Mouse (Mus musculus) liver, embryonic 11.5 days (tissue): ENCODE results near the gene Reg3b. TPM values are rescaled to one million over a fixed set of nuclear protein-coding genes. Genes with fewer than 3 reads are reported as not detected.

Source experiments
- ATAC-seq: fragments of 200-750 bp; cut with Nextera tagmentation; replicated peaks from 2 replicates; pipeline ENCODE4 v1.8.0; 2017; ENCODE audit warnings: moderate number of reproducible peaks, mild to moderate bottlenecking, moderate TSS enrichment, moderate library complexity; ENCODE audit not compliant: low FRiP score
- DNase-seq: peaks from one replicate; pipeline ENCODE4 v3.0.0-alpha.2; 2017; ENCODE audit warnings: low spot score
- H3K27ac ChIP-seq: fragments of 300-500 bp; sonication (generic); 2 replicates; pipeline ENCODE4 v1.5.1; 2014; ENCODE audit warnings: mild to moderate bottlenecking, low read depth, low read length, control low read depth
- H3K27me3 ChIP-seq: fragments of 300-500 bp; sonication (generic); replicated peaks from 2 replicates; pipeline ENCODE4 v1.6.1; 2014; ENCODE audit warnings: low read length, mixed read lengths; ENCODE audit not compliant: control insufficient read depth, insufficient read depth
- H3K36me3 ChIP-seq: fragments of 300-500 bp; sonication (generic); 2 replicates; pipeline ENCODE4 v1.6.1; 2014; ENCODE audit warnings: mild to moderate bottlenecking, low read length, moderate library complexity, mixed read lengths; ENCODE audit not compliant: control insufficient read depth, insufficient read depth
- H3K4me1 ChIP-seq: fragments of 300-500 bp; sonication (generic); replicated peaks from 2 replicates; pipeline ENCODE4 v1.6.1; 2014; ENCODE audit warnings: low read length, mixed read lengths; ENCODE audit not compliant: control insufficient read depth, insufficient read depth
- H3K4me2 ChIP-seq: fragments of 300-500 bp; sonication (generic); 2 replicates; pipeline ENCODE4 v1.6.1; 2014; ENCODE audit warnings: mild to moderate bottlenecking, control low read depth, moderate library complexity
- H3K4me3 ChIP-seq: fragments of 300-500 bp; sonication (generic); 2 replicates; pipeline ENCODE4 v1.5.1; 2014; ENCODE audit warnings: low read depth, low read length, control low read depth
- H3K9ac ChIP-seq: fragments of 300-500 bp; sonication (generic); 2 replicates; pipeline ENCODE4 v1.6.1; 2014; ENCODE audit warnings: low read depth, low read length, control low read depth
- H3K9me3 ChIP-seq: fragments of 300-500 bp; sonication (generic); 2 replicates; pipeline ENCODE4 v1.6.1; 2016; ENCODE audit warnings: low read length, inconsistent platforms, mixed read lengths; ENCODE audit not compliant: control insufficient read depth
- WGBS: fragments of 180-500 bp; shearing (Covaris S2); extraction: QIAGEN DNeasy Blood & Tissue Kit; methylation state at CpG from one replicate; pipeline ENCODE4 v1.1.7; 2014; 5-methylcytosine and 5-hydroxymethylcytosine counted together
- polyA plus RNA-seq: library from polyadenylated mRNA; unstranded; fragments of >200 nt; fragmentation: Nextera tagmentation; extraction: Ambion mirVana; gene quantifications from 2 replicates; pipeline ENCODE4 v1.2.1, GENCODE M21; 2014

Reg3b gene
- polyA plus RNA-seq, result not detected in 2 replicates

DNA sequence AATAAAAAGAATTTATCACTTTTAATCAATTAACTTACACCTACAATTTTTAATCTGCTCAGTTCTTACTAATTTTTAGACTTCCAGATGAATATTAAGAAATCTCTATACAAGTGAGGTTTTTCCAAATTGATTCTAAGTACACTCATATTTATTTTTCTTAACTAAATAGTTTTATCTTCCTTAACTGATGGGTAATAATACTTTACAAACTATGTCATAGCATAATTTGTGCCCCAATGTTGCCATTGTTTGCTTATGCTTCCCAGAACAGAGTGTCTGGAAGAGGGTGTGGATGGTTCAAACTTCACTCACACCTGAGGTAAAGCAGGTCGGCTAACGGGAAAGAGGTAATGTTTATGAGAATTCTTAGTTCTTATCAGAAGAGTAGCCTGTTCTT, at the start of gene Reg3b:
Gene Reg3b, plus strand, starts transcription at position 301 of the 400 bp plus-strand sequence.
- no peak within 1 kb of the TSS for H3K4me3 ChIP-seq
- H3K4me2 ChIP-seq, result no peak within 1 kb of the TSS
- no peaks in the 10 kb centered on the region for H3K9me3 ChIP-seq
- H3K4me1 ChIP-seq, result no peaks in the 10 kb centered on the region
- DNase-seq, result no peak
- no peaks in the 10 kb centered on the region for H3K36me3 ChIP-seq
- no peaks in the 10 kb centered on the region for H3K27me3 ChIP-seq
- WGBS, result 88% methylated on average over 2 of the region's 2 CpGs
- no peak within 1 kb of the TSS for H3K9ac ChIP-seq
- no peak for ATAC-seq
- no peak within 1 kb of the TSS for H3K27ac ChIP-seq

DNA sequence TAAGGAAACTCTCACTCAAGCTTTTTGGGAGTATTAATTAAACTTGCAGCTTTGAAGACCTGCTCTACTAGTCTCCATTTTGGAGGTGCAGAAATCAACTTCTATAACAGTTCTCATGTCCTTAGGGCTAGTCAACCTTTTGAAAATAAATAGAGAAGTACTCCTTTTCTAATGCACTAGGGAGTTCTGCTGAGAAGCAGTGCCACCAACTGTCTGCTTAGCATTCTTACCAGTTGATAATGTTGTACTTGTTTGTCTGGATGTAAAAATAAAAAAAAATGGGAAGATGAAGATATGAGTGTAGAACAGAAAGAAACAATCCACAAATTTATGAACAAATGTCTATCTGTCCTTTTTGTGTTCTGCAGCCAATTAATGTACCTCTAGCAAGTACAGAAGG, 42.7 kb upstream of the Reg3b start:
- Histone ChIP-seq H3K27me3 (no peaks in the 10 kb centered on the region), H3K27ac (no peak overlapping the region), H3K4me2 (no peak overlapping the region), H3K36me3 (no peaks in the 10 kb centered on the region), H3K9ac (no peak overlapping the region), H3K9me3 (no peaks in the 10 kb centered on the region), H3K4me1 (no peaks in the 10 kb centered on the region), H3K4me3 (no peak overlapping the region)
- ATAC-seq, result no peak
- DNase-seq, result no peak

DNA sequence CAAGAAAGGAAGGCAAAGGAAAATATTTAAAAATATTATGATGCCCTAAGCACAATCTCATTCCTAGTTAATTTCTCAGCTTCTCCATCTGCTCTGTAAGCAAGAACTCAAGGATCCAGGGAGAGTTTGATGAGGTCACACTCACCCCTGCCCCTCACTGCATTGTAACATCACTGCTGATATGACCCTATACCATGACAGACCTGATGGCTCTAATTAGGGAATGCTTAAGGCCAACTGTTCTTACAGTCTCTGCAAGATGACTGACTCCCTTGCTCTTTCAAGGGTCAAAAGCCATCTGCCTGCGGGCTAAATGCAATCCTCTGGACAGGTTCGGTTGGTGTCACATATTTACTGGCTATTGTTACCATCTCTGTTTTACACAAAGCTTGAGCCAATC, 41.3 kb upstream of the Reg3b start:
- Histone ChIP-seq H3K36me3 (no peaks in the 10 kb centered on the region), H3K4me3 (no peak overlapping the region), H3K4me1 (no peaks in the 10 kb centered on the region), H3K27ac (no peak overlapping the region), H3K9me3 (no peaks in the 10 kb centered on the region), H3K9ac (no peak overlapping the region), H3K4me2 (no peak overlapping the region), H3K27me3 (no peaks in the 10 kb centered on the region)
- 61% methylated on average over 2 of the region's 2 CpGs for WGBS
- DNase-seq (no peak), ATAC-seq (no peak)

DNA sequence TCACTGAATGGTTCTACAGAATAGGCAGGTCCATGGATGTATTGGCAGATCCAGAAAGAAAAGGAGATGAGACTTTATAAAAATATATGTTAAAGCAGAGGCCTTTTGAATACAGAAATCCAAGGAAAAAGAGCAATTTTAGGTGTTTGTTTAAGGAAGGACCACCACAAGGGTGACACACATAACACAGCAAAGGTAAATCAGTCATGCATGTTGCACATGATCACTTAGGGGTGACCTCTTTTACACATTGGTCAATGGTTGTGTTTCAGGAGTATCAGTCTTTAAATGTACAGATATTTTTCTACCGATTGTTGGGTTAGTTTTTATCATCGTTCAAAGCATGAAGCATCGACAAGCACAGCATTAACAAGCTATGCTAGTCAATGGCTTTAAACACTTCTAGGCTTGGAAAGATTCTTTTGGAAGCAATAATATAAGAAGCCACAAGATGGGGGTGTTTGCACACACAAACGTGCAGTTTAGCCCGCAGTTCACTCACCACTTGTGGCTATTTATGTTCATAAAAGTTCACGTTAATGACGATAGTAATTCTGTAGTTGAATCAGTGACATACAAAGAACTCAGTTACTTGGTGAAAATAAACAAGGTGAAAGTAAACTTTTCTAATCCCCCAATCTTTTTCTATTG, 38.4 kb upstream of the Reg3b start:
- no peak for DNase-seq

DNA sequence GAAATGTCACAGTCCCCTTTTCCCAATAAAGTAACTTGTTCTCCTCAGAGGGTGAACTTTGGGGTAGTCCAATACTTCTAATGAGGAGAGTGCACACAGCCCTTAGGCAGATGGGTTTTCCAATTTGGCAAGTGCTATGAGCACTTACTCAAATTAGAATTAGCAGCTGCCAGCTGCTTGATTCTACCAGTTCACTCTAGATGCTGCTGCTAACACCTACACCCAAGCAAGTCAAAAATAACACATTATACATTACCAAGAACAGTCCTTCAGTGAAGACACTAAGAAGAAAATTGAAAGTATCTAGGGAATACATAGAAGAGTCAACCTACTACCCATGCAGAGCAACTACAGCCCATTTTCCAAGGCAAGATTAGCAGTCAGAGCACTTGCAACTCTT, 30.2 kb upstream of the Reg3b start:
- no peak overlapping the region for H3K9ac ChIP-seq
- no peaks in the 10 kb centered on the region for H3K36me3 ChIP-seq
- ATAC-seq (no peak), DNase-seq (no peak)
- H3K27me3 ChIP-seq, result no peaks in the 10 kb centered on the region
- no peaks in the 10 kb centered on the region for H3K9me3 ChIP-seq
- no peak overlapping the region for H3K27ac ChIP-seq
- no peak overlapping the region for H3K4me2 ChIP-seq
- no peak overlapping the region for H3K4me3 ChIP-seq
- H3K4me1 ChIP-seq, result no peaks in the 10 kb centered on the region

More for the DNA sequence above, 38.4 kb upstream of the Reg3b start:
- 45% methylated on average over 7 of the region's 7 CpGs for WGBS
- Histone ChIP-seq H3K36me3 (no peaks in the 10 kb centered on the region), H3K4me3 (no peak overlapping the region), H3K4me1 (no peaks in the 10 kb centered on the region), H3K27me3 (no peaks in the 10 kb centered on the region), H3K4me2 (no peak overlapping the region), H3K27ac (no peak overlapping the region), H3K9ac (no peak overlapping the region), H3K9me3 (no peaks in the 10 kb centered on the region)
- ATAC-seq, result no peak

DNA sequence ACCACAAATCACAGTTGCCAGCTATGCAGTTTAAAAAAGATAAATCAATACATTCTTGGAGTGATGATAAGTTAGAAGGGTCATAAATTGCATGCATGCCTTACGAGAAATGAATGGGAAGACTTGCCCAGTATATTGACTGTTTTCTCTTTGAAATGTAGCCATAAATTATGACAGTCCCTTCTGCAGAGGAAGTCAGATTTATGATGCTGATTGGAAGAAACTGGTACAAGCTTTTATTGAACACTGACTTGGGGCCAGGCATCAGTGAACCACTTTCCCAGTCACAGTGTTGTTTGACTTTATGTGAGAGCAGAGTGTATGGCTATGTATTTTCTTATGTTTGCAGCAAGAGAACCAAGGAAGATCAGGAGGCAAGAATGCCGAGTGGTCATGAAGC, 28.8 kb upstream of the Reg3b start:
- Histone ChIP-seq H3K9ac (no peak overlapping the region), H3K9me3 (no peaks in the 10 kb centered on the region), H3K4me1 (no peaks in the 10 kb centered on the region), H3K36me3 (no peaks in the 10 kb centered on the region), H3K27ac (no peak overlapping the region), H3K27me3 (no peaks in the 10 kb centered on the region), H3K4me3 (no peak overlapping the region), H3K4me2 (no peak overlapping the region)
- DNase-seq (no peak), ATAC-seq (no peak)
- 74% methylated on average over 2 of the region's 2 CpGs for WGBS

DNA sequence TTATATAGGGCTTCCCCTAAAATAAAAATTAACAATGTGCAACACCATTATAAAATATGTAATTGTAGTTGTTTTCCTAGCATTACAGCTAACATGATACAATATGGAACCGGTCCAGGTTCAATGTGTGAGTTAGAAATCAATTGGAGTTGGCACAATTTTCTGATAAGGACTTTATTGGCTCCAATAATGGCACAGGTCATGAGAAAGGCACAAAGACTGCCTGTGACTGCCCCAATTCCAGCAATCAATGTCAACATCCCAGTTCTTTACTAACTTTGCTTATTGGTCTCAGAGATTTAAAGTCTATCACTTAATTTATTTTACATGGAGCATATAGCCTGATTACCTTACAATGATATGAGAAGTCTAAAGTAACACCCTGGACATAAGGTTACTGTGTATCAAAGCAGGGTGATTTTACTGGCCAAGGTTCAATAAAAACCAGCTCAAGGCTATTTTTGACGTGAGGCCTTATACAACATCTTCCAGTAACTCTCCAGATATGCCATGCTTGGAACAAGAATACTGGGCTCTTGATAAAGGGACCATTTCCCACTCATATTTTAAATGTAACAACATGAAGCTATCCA, 8.4 kb upstream of the Reg3b start:
- WGBS, result 54% methylated on average over 2 of the region's 2 CpGs
- H3K27me3 ChIP-seq, result no peaks in the 10 kb centered on the region
- no peak for ATAC-seq

DNA sequence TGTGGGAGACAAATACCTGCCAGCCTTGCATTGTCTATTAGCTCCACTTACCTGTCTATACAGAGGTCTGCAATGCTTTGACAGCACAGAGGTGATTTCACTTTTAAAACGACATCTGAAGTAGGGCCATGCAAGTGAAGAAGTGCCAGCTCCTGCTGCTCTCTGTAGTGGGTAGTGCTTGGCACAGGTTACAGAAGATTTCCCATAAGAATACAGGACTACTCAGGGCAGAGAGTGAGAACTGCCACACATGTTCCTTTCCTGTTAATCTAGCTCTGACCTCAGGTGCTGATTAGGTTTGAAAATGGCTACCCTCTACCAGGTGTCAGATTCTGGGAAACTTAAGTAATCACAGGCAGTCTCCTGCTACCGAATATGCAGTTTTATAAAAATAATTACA, 8.3 kb downstream of the Reg3b start, which contains the start of gene Reg3d:
Gene Reg3d, minus strand, starts transcription at position 101 of the 400 bp plus-strand sequence.
- DNase-seq (no peak), ATAC-seq (no peak)
- Histone ChIP-seq H3K36me3 (no peaks in the 10 kb centered on the region), H3K27ac (no peak within 1 kb of the TSS), H3K27me3 (no peaks in the 10 kb centered on the region), H3K4me1 (no peaks in the 10 kb centered on the region), H3K4me2 (no peak within 1 kb of the TSS), H3K9ac (no peak within 1 kb of the TSS), H3K9me3 (no peaks in the 10 kb centered on the region), H3K4me3 (no peak within 1 kb of the TSS)
- WGBS, result 65% methylated on average over 2 of the region's 2 CpGs

More for the DNA sequence above, 8.4 kb upstream of the Reg3b start:
- Histone ChIP-seq H3K9ac (no peak overlapping the region), H3K4me2 (no peak overlapping the region), H3K9me3 (no peaks in the 10 kb centered on the region), H3K4me3 (no peak overlapping the region), H3K27ac (no peak overlapping the region), H3K4me1 (no peaks in the 10 kb centered on the region), H3K36me3 (no peaks in the 10 kb centered on the region)
- DNase-seq, result no peak

DNA sequence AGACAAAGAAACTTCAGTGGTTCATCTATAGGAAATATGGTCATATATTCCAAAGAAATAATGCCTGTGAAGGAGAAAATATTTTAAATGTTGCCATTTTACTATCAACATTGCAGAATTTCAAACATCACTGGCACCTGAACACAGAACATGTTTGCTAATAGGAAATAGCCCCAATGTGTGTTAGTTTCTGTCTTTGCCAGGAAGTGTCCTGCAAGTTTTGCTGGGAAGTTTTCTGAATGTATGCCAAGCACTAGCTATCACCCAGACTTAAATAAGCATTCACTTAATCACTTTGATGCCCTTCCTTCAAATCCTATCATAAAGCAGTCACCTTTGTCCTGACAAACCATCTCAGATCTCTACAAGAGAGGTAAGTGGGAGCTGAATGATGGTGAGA, 10.0 kb downstream of the Reg3b start, which contains the start of gene Reg3a:
Gene Reg3a, plus strand, starts transcription at position 301 of the 400 bp plus-strand sequence.
- no peak within 1 kb of the TSS for H3K4me3 ChIP-seq
- H3K4me1 ChIP-seq, result no peaks in the 10 kb centered on the region
- no peak within 1 kb of the TSS for H3K9ac ChIP-seq
- no peak for DNase-seq
- no peak for ATAC-seq
- no peak within 1 kb of the TSS for H3K4me2 ChIP-seq
- no peak within 1 kb of the TSS for H3K27ac ChIP-seq
- H3K9me3 ChIP-seq, result no peaks in the 10 kb centered on the region
- H3K27me3 ChIP-seq, result no peaks in the 10 kb centered on the region
- no peaks in the 10 kb centered on the region for H3K36me3 ChIP-seq
